Mouse (Mus musculus) ES-Bruce4 (cell line): ENCODE measurements around the gene Mid1.

Experiments
- CTCF ChIP-seq: IDR thresholded peaks from one replicate; pipeline ENCODE4 v1.8.1; 2011; ENCODE audit warnings: low read depth, low read length
- EP300 ChIP-seq: IDR thresholded peaks from 2 replicates; pipeline ENCODE4 v1.6.1; 2011; ENCODE audit warnings: low read depth, low read length; ENCODE audit not compliant: insufficient read depth
- POLR2A ChIP-seq: IDR thresholded peaks from one replicate; pipeline ENCODE4 v1.8.1; 2011; ENCODE audit warnings: low read length; ENCODE audit not compliant: insufficient read depth

DNA sequence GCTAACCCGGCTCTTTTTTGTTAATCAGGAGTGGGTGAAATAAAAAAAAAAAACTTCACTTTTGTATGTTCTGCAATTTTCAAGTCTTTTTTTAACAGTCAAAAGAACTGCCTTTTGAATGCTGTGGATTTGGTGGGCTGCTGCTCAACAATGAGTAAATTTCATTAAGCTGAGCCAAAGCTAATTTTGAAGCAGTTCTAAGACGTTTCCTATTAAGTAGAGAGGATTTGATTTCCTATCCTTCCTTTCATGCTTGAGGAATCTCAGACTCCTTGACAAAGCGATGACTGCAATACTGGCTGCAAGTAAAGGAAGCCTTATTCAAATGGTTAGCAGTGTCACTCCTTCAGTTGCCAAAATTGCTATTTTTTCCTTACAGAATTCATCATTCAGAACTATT, 161.2 kb downstream of the Mid1 start:
- TF ChIP-seq EP300 (no peak), POLR2A (no peak), CTCF (no peak)
